Mouse (Mus musculus): ENCODE measurements at regions not wholly inside any gene's neighbourhood (a gene's known extent, or its start where the extent isn't known, plus 50 kb on each side); places are given as distances from the start of the nearest gene placed in this dataset.

DNA sequence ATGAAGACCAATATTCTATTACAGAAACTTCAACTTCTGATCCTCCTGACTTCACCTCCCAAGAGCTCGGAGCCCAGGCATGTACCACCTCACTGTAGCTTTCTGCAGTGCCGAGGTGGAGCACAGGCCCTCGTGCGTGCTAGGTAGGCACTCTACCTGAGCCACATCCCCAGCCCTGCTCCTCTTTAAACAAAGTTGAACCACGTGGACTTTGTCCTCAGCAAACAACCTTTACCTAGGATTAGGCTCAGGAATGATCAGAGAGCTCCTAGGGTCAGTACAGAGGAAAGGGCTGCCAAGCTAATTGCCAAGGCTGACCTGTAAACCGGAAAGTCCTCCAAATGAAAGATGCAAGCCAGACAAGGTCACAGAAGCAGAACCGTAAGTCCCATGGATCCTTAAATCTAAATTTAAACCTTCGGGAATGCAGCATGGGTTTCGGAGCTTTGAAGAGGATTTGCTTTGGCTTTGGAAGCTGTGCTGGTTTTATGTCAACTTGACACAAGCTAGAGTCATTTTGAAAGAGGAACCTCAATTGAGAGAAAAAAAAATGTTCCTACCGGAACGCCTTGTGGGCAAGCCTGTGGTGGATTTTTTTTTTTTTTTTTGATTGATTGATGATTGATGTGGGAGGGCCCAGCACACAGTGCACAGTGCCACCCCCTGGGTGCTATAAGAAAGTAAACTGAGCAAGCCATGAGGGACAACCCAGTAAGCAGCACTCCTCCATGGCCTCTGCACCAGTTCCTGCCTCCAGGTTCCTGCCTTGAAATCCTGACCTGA, 69.5 kb upstream of the Rybp start:
- peak; percentile 79 for ATAC-seq (ENCODE audit: extremely low read depth, insufficient number of reproducible peaks, low FRiP score, poor library complexity, severe bottlenecking)

DNA sequence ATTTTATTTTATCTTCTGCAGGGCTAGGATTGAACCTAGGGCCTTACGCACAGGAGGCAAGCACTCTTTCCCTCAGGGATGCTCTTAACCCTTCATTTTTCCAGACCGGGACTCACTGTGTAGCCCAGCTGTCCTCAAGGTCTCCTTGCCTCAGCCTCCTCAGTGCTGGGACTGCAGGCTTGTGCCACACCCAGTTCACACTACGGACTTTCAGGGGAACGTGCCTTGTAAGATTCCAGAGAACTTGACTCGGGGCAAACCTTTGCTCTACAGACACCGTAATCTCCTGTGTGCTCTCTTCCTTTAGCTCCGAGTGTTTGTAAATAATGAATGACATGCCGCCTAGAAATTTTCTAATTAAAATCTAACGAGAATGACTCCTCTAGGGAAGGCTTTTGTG, 68.6 kb upstream of the Rybp start:
- ATAC-seq (ENCODE audit: extremely low read depth, insufficient number of reproducible peaks, low FRiP score, poor library complexity, severe bottlenecking) = no peak

DNA sequence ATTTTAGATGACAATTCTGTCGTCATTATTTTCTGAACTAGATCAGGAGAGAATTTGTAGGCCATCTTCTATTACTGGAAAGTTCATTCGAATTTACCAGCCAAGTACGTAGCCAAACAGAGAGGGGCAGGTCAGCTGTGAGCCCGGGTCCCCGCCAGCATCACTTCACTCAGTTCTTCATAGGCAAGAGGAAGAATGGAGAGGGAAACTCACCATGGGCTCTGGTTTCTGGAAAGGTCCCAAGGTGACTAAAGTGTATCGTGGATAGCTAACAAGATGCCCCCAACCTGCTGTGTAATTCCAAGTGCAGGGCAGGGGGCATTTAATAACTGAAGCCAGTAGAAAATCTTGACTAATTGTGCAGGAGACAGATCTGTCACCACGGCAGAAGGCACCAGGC, 60.2 kb upstream of the Rybp start:
- ATAC-seq (ENCODE audit: extremely low read depth, insufficient number of reproducible peaks, low FRiP score, poor library complexity, severe bottlenecking) = no peak

GRCm38 (mm10) chr6:100345073-100345472, 57.8 kb upstream of the Rybp start:
- no peak for ATAC-seq (ENCODE audit: extremely low read depth, insufficient number of reproducible peaks, low FRiP score, poor library complexity, severe bottlenecking)

- ATAC-seq (ENCODE audit: extremely low read depth, insufficient number of reproducible peaks, low FRiP score, poor library complexity, severe bottlenecking) = peak; percentile 40; the same call in 1 of the 2 replicates
Measured at GRCm38 (mm10) chr6:100341305-100342290, 54.3 kb upstream of the Rybp start.

GRCm38 (mm10) chr6:100338291-100338690, 51.0 kb upstream of the Rybp start:
- ATAC-seq (ENCODE audit: extremely low read depth, insufficient number of reproducible peaks, low FRiP score, poor library complexity, severe bottlenecking) = no peak

Measured in neutrophil, adult 5-6 weeks (primary cell).